ENCODE assay signal across 12 mouse cellular contexts in genomic region chr5:5211034-5211779, GRCm38 (mm10).
DNase-seq lines count a peak whose midpoint lies in the region; ATAC-seq lines count a peak whose summit lies in the region.
"Had no signal": no experiment of that assay in that cellular context is flagged by ENCODE, and none has a peak within 500 bp of the region (broad histone marks: within the 10 kb centered on the region; RNA-seq: fewer than 3 reads in every experiment).

No protein-coding gene starts in this region.

- H3K9me3 ChIP-seq in forebrain, embryonic 15.5 days, result no peaks in the 10 kb centered on the region
- no peaks in the 10 kb centered on the region for H3K9me3 ChIP-seq in forebrain, embryonic 11.5 days (ENCODE audit: control insufficient read depth, low read length)
- H3K9me3 ChIP-seq: limb, embryonic 12.5 days had no signal

- no peak overlapping the region for H3K4me3 ChIP-seq in forebrain, embryonic 15.5 days
- H3K4me3 ChIP-seq in forebrain, embryonic 11.5 days (ENCODE audit: low read depth, low read length), result no peak overlapping the region
- H3K4me3 ChIP-seq: limb, embryonic 12.5 days had no signal

- peaks cover 10% of the 10 kb centered on the region for H3K4me1 ChIP-seq in forebrain, embryonic 15.5 days
- H3K4me1 ChIP-seq in forebrain, embryonic 11.5 days (replicated peaks; ENCODE audit: control insufficient read depth, insufficient read depth, low read length), result no peaks in the 10 kb centered on the region
- H3K4me1 ChIP-seq: limb, embryonic 12.5 days had no signal

- H3K27ac ChIP-seq in forebrain, embryonic 15.5 days (replicated peaks), result no peak overlapping the region
- no peak overlapping the region for H3K27ac ChIP-seq in forebrain, embryonic 11.5 days (ENCODE audit: low read depth, low read length)
- H3K27ac ChIP-seq: limb, embryonic 12.5 days had no signal

- 0 out of 2 replicates have a peak, but pooled peaks have one; percentile 43 for ATAC-seq in forebrain, embryonic 15.5 days (replicated peaks)
- no peak for ATAC-seq in forebrain, embryonic 11.5 days (replicated peaks; ENCODE audit: low FRiP score)
- ATAC-seq: CD4-positive, CD25-positive, alpha-beta regulatory T cell, adult 4 months had no signal

- H3K4me2 ChIP-seq in forebrain, embryonic 15.5 days (replicated peaks), result no peak overlapping the region
- no peak overlapping the region for H3K4me2 ChIP-seq in forebrain, embryonic 11.5 days (ENCODE audit: low read depth, low read length, severe bottlenecking)
- H3K4me2 ChIP-seq: limb, embryonic 12.5 days had no signal

- no peaks in the 10 kb centered on the region for H3K36me3 ChIP-seq in forebrain, embryonic 15.5 days
- H3K36me3 ChIP-seq in forebrain, embryonic 11.5 days (ENCODE audit: control insufficient read depth, insufficient read depth, low read length), result no peaks in the 10 kb centered on the region
- H3K36me3 ChIP-seq: limb, embryonic 12.5 days had no signal

- WGBS in forebrain, embryonic 15.5 days, result 55% methylated on average over 7 of the region's 7 CpGs
- WGBS in forebrain, embryonic 11.5 days, result 70% methylated on average over 7 of the region's 7 CpGs

- DNase-seq in forebrain, embryonic 11.5 days (ENCODE audit: low spot score), result no peak
- DNase-seq in fat pad, adult 2 months (ENCODE audit: extremely low read depth, low read depth, low spot score), result peak; percentile 33
- DNase-seq in liver, result peak; percentile 58
- peak; percentile 43 for DNase-seq in lung, postnatal 36 days
- no peak for DNase-seq in frontal cortex, postnatal 14 days (ENCODE audit: low spot score in 2 of 2)
- DNase-seq in kidney, postnatal 36 days, result no peak
- no peak for DNase-seq in thymus, adult 18-20 months
- DNase-seq: cerebellum, adult 9-11 months; retina, postnatal 1 day had no signal

- H3K27me3 ChIP-seq in forebrain, embryonic 15.5 days, result no peaks in the 10 kb centered on the region
- no peaks in the 10 kb centered on the region for H3K27me3 ChIP-seq in forebrain, embryonic 11.5 days (ENCODE audit: control insufficient read depth, insufficient read depth, low read length)
- H3K27me3 ChIP-seq: limb, embryonic 12.5 days had no signal

- no peak overlapping the region for H3K9ac ChIP-seq in forebrain, embryonic 15.5 days (replicated peaks)
- H3K9ac ChIP-seq in forebrain, embryonic 11.5 days (ENCODE audit: low read length), result no peak overlapping the region
- H3K9ac ChIP-seq: limb, embryonic 12.5 days had no signal

Comparison
In these comparisons a context has a peak if more than half of its experiments do, and no peak if none do; other contexts are left out.
1. DNase-seq: peak in fat pad, adult 2 months (single experiment), liver (single experiment) and lung, postnatal 36 days (single experiment); none in forebrain, embryonic 11.5 days (single experiment), frontal cortex, postnatal 14 days (0 of 2), kidney, postnatal 36 days (0 of 2) and thymus, adult 18-20 months (0 of 2).